Mouse (Mus musculus) embryonic facial prominence, embryonic 15.5 days (tissue): ENCODE data around the gene Cobll1. TPM values are rescaled to one million over a fixed set of nuclear protein-coding genes. Genes with fewer than 3 reads are reported as not detected.

Experiments used
- ATAC-seq: fragments of 200-750 bp; cut with Nextera tagmentation; 2 replicates; pipeline ENCODE4 v1.8.0; 2017; ENCODE audit warnings: low read depth, moderate TSS enrichment; ENCODE audit not compliant: insufficient number of reproducible peaks, low FRiP score, low TSS enrichment
- H3K27ac ChIP-seq: fragments of 300-500 bp; sonication (generic); replicated peaks from 2 replicates; pipeline ENCODE4 v1.5.1; 2015; ENCODE audit warnings: mild to moderate bottlenecking, inconsistent platforms
- H3K27me3 ChIP-seq: fragments of 300-500 bp; sonication (generic); 2 replicates; pipeline ENCODE4 v1.6.1; 2015; ENCODE audit warnings: inconsistent platforms
- H3K36me3 ChIP-seq: fragments of 300-500 bp; sonication (generic); 2 replicates; pipeline ENCODE4 v1.6.1; 2015; ENCODE audit warnings: mild to moderate bottlenecking, inconsistent platforms
- H3K4me1 ChIP-seq: fragments of 300-500 bp; sonication (generic); 2 replicates; pipeline ENCODE4 v1.6.1; 2015; ENCODE audit warnings: inconsistent platforms
- H3K4me2 ChIP-seq: fragments of 300-500 bp; sonication (generic); replicated peaks from 2 replicates; pipeline ENCODE4 v1.6.1; 2015; ENCODE audit warnings: mild to moderate bottlenecking, inconsistent platforms
- H3K4me3 ChIP-seq: fragments of 300-500 bp; sonication (generic); replicated peaks from 2 replicates; pipeline ENCODE4 v1.5.1; 2015; ENCODE audit warnings: mild to moderate bottlenecking, inconsistent platforms
- H3K9ac ChIP-seq: fragments of 300-500 bp; sonication (generic); 2 replicates; pipeline ENCODE4 v1.6.1; 2015; ENCODE audit warnings: inconsistent platforms
- H3K9me3 ChIP-seq: fragments of 300-500 bp; sonication (generic); replicated peaks from 2 replicates; pipeline ENCODE4 v1.6.1; 2016; ENCODE audit warnings: inconsistent platforms
- WGBS: fragments of 180-500 bp; shearing (Covaris S2); methylation state at CpG from one replicate; pipeline ENCODE4 v1.1.7; 2015; 5-methylcytosine and 5-hydroxymethylcytosine counted together
- polyA plus RNA-seq: library from polyadenylated mRNA; unstranded; fragments of >200 nt; fragmentation: Nextera tagmentation; extraction: Ambion mirVana; gene quantifications from 2 replicates; pipeline ENCODE4 v1.2.1, GENCODE M21; 2015

The Cobll1 gene
- polyA plus RNA-seq, 1 experiment from 2014 or later: 4.7 TPM

DNA sequence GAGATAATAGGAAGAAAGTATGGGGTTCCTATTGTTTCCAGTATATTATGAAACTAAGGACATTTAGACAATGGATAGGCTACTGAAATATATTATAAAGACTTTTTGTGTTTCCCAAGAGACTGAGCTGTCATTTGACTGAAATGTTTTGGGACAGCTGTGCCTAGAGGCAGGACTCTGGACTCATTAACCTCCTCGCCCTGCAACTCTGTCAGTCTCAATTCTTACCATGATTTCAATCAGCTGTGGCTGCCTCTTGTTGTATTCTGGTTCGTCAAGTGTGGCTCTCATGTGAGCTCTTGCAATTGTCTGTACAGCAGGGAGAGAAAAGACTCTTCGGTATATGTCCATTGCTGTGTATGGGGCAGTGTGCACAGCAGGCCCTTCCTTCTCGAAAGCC lies 163.8 kb downstream of the Cobll1 start:
- Histone ChIP-seq H3K9me3 (no peaks in the 10 kb centered on the region), H3K4me1 (no peaks in the 10 kb centered on the region), H3K27ac (no peak overlapping the region), H3K4me3 (no peak overlapping the region), H3K27me3 (no peaks in the 10 kb centered on the region), H3K36me3 (no peaks in the 10 kb centered on the region), H3K4me2 (no peak overlapping the region), H3K9ac (no peak overlapping the region)
- 64% methylated on average over 4 of the region's 4 CpGs for WGBS
- no peak for ATAC-seq

DNA sequence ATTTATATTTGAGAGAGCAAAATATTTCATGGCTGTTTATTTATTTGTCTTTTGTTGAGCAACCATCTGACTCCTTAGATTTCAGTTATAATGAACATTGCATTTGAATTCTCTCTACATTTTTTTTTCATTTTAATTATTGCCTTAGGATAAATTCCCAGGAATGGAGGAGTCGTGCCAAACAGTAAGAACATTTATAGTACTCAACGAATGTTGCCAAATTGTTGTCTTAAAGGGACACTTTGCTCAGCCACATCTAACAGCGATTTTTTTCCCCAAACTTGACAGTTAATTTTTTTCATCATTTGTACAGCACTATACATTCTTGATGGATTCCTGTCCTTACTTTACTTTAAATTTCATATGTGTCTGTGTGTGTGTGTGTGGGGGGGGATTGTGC lies 167.0 kb downstream of the Cobll1 start:
- 49% methylated on average over 3 of the region's 3 CpGs for WGBS
- H3K4me1 ChIP-seq: no peaks in the 10 kb centered on the region
- H3K36me3 ChIP-seq: no peaks in the 10 kb centered on the region
- H3K27me3 ChIP-seq: no peaks in the 10 kb centered on the region
- H3K9me3 ChIP-seq: no peaks in the 10 kb centered on the region
- no peak for ATAC-seq
- no peak overlapping the region for H3K4me3 ChIP-seq
- no peak overlapping the region for H3K27ac ChIP-seq
- H3K9ac ChIP-seq: no peak overlapping the region
- no peak overlapping the region for H3K4me2 ChIP-seq

DNA sequence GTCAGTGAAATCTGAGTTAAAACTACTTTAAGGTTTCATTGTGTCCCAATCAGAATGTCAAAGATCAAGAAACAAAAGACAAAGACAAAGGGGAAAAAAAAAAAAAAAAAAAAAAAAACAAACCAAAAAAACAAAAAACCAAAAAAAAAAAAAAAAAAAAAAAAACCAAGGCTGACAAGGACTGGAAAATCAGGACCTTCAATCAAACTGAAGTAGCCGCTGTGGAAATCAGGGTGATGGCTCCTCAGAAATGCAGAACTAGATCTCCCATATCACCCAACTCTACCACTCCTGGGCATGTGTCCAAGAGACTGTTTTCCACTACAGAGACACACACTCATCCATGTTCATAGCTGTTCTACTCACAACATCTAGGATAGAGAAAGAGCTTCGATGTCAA lies 185.4 kb downstream of the Cobll1 start:
- H3K9me3 ChIP-seq: no peaks in the 10 kb centered on the region
- no peaks in the 10 kb centered on the region for H3K36me3 ChIP-seq
- 89% methylated on average over 2 of the region's 2 CpGs for WGBS
- H3K4me3 ChIP-seq: no peak overlapping the region
- no peaks in the 10 kb centered on the region for H3K4me1 ChIP-seq
- H3K4me2 ChIP-seq: no peak overlapping the region
- no peak overlapping the region for H3K9ac ChIP-seq
- no peak for ATAC-seq
- no peak overlapping the region for H3K27ac ChIP-seq
- no peaks in the 10 kb centered on the region for H3K27me3 ChIP-seq

DNA sequence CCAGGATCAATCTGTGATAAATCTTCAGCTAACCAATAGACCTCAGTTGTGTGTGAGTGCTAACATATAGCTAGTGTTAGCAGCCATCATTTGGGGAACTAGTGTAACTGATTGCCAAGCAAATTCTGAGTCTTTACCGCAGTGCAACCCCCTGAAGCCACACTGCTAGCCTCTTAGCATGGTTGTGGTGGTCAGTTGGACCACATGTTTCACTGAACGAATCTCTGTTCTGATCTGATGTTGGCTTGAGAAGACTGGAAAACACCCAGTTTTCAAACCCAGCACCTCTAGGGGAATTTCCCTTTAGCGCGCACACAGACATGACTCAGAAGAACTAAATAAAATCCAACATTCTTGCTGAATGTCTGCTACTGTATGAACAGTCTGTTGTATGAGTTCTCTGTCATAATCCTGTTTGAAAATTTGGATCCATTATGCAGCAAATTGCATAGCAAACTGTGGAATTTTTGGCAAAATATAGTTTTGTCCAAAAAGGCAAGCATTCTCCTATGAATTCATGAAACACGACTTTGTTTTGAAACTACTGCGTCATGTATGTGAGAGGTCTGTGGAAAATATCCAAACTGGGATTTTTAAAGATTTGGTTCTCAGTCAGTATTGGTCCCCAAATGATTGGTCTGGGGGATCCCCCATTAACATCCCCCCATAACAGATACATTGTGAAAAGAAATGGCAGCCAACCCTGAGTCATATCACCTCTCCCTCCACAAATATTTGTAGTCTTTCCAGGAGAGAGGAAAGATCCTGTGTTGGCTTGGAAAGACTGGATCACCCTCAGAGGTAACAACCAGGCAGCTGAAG lies 186.8 kb downstream of the Cobll1 start:
- no peaks in the 10 kb centered on the region for H3K27me3 ChIP-seq
- WGBS: 90% methylated on average over 6 of the region's 6 CpGs
- H3K27ac ChIP-seq: no peak overlapping the region
- H3K4me2 ChIP-seq: no peak overlapping the region
- ATAC-seq: no peak
- no peak overlapping the region for H3K4me3 ChIP-seq
- no peaks in the 10 kb centered on the region for H3K4me1 ChIP-seq
- no peaks in the 10 kb centered on the region for H3K9me3 ChIP-seq
- no peak overlapping the region for H3K9ac ChIP-seq
- H3K36me3 ChIP-seq: no peaks in the 10 kb centered on the region

DNA sequence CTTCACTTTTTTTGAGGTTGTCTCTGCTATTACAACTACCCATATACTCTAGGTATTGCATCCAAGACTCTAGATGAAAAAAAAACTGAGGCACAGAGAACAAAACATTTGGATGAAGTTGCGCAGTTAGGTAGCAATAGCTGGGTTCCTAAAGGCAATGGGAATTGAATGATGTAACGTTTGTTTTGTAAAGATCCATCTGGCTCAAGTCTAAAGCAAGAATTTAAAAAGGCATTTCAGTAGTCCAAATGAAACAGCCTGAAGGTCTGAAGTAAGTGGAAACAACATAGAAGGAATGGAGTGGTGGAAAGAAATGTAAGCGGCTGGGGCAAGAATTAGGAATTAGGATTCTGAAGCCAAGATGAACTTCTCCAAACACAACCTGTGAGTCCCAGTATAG lies 188.4 kb downstream of the Cobll1 start:
- WGBS: 79% methylated on average over 3 of the region's 3 CpGs
- no peaks in the 10 kb centered on the region for H3K9me3 ChIP-seq
- ATAC-seq: no peak
- H3K4me2 ChIP-seq: no peak overlapping the region
- H3K4me1 ChIP-seq: no peaks in the 10 kb centered on the region
- H3K36me3 ChIP-seq: no peaks in the 10 kb centered on the region
- no peaks in the 10 kb centered on the region for H3K27me3 ChIP-seq
- no peak overlapping the region for H3K4me3 ChIP-seq
- H3K9ac ChIP-seq: no peak overlapping the region
- no peak overlapping the region for H3K27ac ChIP-seq

DNA sequence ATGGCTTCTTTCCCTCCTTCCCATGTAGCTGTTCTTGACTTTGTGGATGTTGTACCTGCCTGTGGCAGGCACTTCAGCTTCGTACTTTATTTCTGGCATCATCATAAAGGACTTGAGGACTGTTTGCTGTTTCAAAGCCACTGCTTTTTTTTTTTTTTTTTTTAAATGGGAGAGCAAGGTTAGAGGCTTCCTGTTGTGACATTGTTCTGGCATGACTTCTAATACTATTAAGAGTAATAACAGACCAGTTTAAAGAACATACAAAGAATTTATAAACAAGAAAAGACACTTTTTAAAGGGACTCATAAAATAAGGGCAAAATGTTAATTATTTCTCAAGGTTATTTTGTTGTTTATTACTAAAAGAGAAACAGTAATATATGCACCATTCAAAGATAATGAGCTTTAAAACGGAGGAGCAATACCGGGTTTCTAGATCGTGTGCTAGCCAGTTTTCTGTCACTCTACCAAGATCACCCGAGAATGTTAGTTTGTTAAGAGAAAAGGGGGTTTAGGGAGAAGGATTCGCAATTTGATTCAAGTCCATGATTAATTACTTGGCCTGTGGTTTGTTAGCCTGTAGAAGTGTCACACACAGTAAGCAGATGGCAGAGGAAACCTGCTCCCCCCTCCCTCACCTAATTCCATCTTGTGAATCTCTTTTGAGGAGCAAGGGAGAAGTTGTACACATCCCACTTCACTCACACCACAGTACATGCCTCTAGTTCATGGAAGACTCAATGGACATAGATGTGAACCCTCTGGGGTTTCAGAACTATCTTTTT lies 190.8 kb downstream of the Cobll1 start:
- Histone ChIP-seq H3K4me2 (no peak overlapping the region), H3K36me3 (no peaks in the 10 kb centered on the region), H3K27me3 (no peaks in the 10 kb centered on the region), H3K4me3 (no peak overlapping the region), H3K9me3 (no peaks in the 10 kb centered on the region), H3K4me1 (no peaks in the 10 kb centered on the region), H3K27ac (no peak overlapping the region), H3K9ac (no peak overlapping the region)
- no peak for ATAC-seq
- WGBS: 67% methylated on average over 6 of the region's 6 CpGs

Other genes starting within 250 kb of the Cobll1 start
- 10.2 and 12.5 TPM in 2 replicates for gene Grb14, start 214.4 kb downstream of the Cobll1 start, polyA plus RNA-seq
- gene Slc38a11, start 124.6 kb upstream of the Cobll1 start, polyA plus RNA-seq: 0.13 and 0.62 TPM in 2 replicates